Mouse (Mus musculus) ES-E14 (cell line): ENCODE data around the gene Bmp6. TPM values are rescaled to one million over a fixed set of nuclear protein-coding genes. Genes with fewer than 3 reads are reported as not detected.

Experiments used
- DNase-seq: peaks from one replicate; pipeline ENCODE4 v3.0.0-alpha.2; 2013; ENCODE audit warnings: low read depth, low spot score
- H3K27ac ChIP-seq: 2 replicates; pipeline ENCODE4 v1.5.1; 2012; ENCODE audit warnings: low read depth, mild to moderate bottlenecking, low read length, moderate library complexity, mixed read lengths; ENCODE audit not compliant: poor library complexity, insufficient read depth, severe bottlenecking
- H3K36me3 ChIP-seq: 2 replicates; pipeline ENCODE4 v1.6.1; 2012; ENCODE audit warnings: mild to moderate bottlenecking, low read length, moderate library complexity, mixed read lengths; ENCODE audit not compliant: control insufficient read depth, poor library complexity, insufficient read depth, severe bottlenecking
- H3K4me1 ChIP-seq, 2 experiments: fragments of 150-350 bp in 1 of 2; sonication (generic) in 1 of 2; 2 replicates each; pipeline ENCODE4 v1.6.1; 2012; ENCODE audit warnings: low read length in 2 of 2, mild to moderate bottlenecking in 1 of 2, mixed read lengths in 1 of 2; ENCODE audit not compliant: control insufficient read depth in 2 of 2, insufficient read depth in 2 of 2, poor library complexity in 1 of 2
- H3K4me3 ChIP-seq, 2 experiments: fragments of 150-350 bp in 1 of 2; sonication (generic) in 1 of 2; 2 replicates each; pipeline ENCODE4 v1.5.1; 2012; ENCODE audit warnings: low read length in 2 of 2, low read depth in 1 of 2, mild to moderate bottlenecking in 1 of 2, mixed read lengths in 1 of 2; ENCODE audit not compliant: insufficient read depth in 1 of 2, poor library complexity in 1 of 2, severe bottlenecking in 1 of 2
- H3K9ac ChIP-seq: 2 replicates; pipeline ENCODE4 v1.6.1; 2012; ENCODE audit warnings: low read depth, mild to moderate bottlenecking, low read length, mixed read lengths; ENCODE audit not compliant: poor library complexity, insufficient read depth, severe bottlenecking
- H3K9me3 ChIP-seq: fragments of 150-350 bp; sonication (generic); 2 replicates; pipeline ENCODE4 v1.6.1; 2012; ENCODE audit warnings: low read depth, mild to moderate bottlenecking, low read length; ENCODE audit not compliant: control insufficient read depth, insufficient read depth
- CHD2 ChIP-seq: IDR thresholded peaks from 2 replicates; pipeline ENCODE4 v1.6.1; 2014; ENCODE audit warnings: mild to moderate bottlenecking, low read depth, low read length, inconsistent platforms
- HCFC1 ChIP-seq: IDR thresholded peaks from 2 replicates; pipeline ENCODE4 v1.6.1; 2012; ENCODE audit warnings: low read length, inconsistent platforms, borderline replicate concordance; ENCODE audit not compliant: insufficient read depth
- MAFK ChIP-seq: IDR thresholded peaks from 2 replicates; pipeline ENCODE4 v1.6.1; 2014; ENCODE audit warnings: mild to moderate bottlenecking, low read depth, low read length, inconsistent platforms; ENCODE audit not compliant: insufficient read depth
- ZC3H11A ChIP-seq: IDR thresholded peaks from 2 replicates; pipeline ENCODE4 v1.6.1; 2012; ENCODE audit warnings: low read depth, mild to moderate bottlenecking, inconsistent platforms, low read length, borderline replicate concordance
- ZNF384 ChIP-seq: IDR thresholded peaks from 2 replicates; pipeline ENCODE4 v1.6.1; 2012; ENCODE audit warnings: low read depth, low read length, inconsistent platforms
- in situ Hi-C, 2 experiments: fragments of 600-800 bp; cut with MboI; formaldehyde crosslinking; loops; one replicate each; pipeline ENCODE4 v1.15.1; 2025; ENCODE audit warnings: low sequenced_read_pairs in 2 of 2, inconsistent platforms in 1 of 2; ENCODE audit not compliant: unreplicated experiment in 2 of 2
- total RNA-seq: library from RNA; depleted of rRNA; stranded (reverse); fragments of 300-350 nt; gene quantifications from 2 replicates; pipeline ENCODE4 v1.2.3, GENCODE M21; 2012

Bmp6 gene
- total RNA-seq, 1 experiment = 2.1 TPM

DNA sequence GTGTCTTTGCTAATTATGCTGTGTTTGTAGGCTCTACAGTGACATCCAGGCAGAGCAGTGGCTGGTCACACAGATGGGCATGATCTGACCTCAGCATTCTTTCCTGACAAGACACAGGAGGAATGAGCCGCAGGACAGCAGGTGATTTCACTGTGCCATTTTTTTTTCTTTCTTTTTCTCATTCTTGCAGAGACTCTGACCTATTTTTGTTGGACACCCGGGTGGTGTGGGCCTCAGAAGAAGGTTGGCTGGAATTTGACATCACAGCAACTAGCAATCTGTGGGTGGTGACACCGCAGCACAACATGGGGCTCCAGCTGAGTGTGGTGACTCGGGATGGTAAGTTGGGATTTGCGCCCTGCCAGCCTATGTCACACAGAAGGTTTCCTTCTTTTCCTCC lies 139.8 kb downstream of the Bmp6 start:
- no peak for DNase-seq
- H3K9ac ChIP-seq = no peak overlapping the region
- TF ChIP-seq MAFK (no peak), ZNF384 (no peak), CHD2 (no peak), HCFC1 (no peak), ZC3H11A (no peak)
- no peak overlapping the region for H3K4me3 ChIP-seq
- in situ Hi-C loops = no loop called here
- no peaks in the 10 kb centered on the region for H3K9me3 ChIP-seq
- no peaks in the 10 kb centered on the region for H3K4me1 ChIP-seq
- H3K36me3 ChIP-seq = no peaks in the 10 kb centered on the region
- no peak overlapping the region for H3K27ac ChIP-seq

DNA sequence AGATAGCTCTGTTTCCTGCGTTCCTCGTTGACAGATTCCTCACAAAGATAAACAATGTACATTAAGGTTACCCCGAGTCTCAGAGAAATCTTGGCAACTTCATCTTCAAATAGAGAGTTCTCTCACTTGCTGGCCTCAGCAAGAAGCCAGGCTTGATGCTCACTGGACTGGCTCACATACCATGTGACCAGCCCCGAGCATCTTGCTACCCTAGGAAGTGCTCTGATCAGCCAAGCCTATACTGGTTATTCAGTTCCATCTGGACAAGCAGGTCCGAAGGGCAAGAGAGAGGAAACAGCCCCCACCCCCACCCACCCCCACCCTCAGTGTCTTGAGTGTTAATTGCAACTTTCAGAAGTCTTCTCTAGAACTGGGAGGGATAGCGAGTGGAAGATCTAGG lies 141.9 kb downstream of the Bmp6 start:
- in situ Hi-C loops = no loop called here
- H3K4me3 ChIP-seq = no peak overlapping the region
- no peaks in the 10 kb centered on the region for H3K36me3 ChIP-seq
- no peak overlapping the region for H3K27ac ChIP-seq
- no peak for DNase-seq
- TF ChIP-seq ZNF384 (no peak), HCFC1 (no peak), ZC3H11A (no peak)
- no peaks in the 10 kb centered on the region for H3K9me3 ChIP-seq
- no peaks in the 10 kb centered on the region for H3K4me1 ChIP-seq
- no peak overlapping the region for H3K9ac ChIP-seq

DNA sequence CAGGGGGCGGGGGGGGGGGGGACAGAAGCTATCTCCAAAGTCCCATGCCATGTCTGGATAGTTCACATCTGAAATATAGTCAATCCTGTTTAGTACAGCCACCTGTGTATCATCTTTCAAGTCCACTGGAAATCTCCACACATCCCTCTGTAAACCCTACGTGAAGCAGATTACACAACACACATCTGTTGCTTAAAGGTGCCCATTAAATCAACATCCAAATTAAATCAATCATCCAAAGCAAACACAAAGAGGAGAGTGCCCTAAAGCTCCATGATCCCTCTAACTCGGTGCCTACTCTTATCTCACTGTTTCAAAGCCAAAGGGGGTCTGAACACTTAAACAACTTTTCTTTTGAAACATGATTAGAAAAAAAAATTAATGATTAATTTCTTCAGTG lies 151.8 kb downstream of the Bmp6 start:
- H3K9me3 ChIP-seq = no peaks in the 10 kb centered on the region
- peaks cover 16% of the 10 kb centered on the region for H3K36me3 ChIP-seq
- no peak for DNase-seq
- in situ Hi-C loops = no loop called here
- H3K4me1 ChIP-seq = no peaks in the 10 kb centered on the region
- no peak overlapping the region for H3K27ac ChIP-seq
- H3K4me3 ChIP-seq = no peak overlapping the region
- no peak overlapping the region for H3K9ac ChIP-seq
- TF ChIP-seq ZC3H11A (no peak), CHD2 (no peak), MAFK (no peak), ZNF384 (no peak), HCFC1 (no peak)

DNA sequence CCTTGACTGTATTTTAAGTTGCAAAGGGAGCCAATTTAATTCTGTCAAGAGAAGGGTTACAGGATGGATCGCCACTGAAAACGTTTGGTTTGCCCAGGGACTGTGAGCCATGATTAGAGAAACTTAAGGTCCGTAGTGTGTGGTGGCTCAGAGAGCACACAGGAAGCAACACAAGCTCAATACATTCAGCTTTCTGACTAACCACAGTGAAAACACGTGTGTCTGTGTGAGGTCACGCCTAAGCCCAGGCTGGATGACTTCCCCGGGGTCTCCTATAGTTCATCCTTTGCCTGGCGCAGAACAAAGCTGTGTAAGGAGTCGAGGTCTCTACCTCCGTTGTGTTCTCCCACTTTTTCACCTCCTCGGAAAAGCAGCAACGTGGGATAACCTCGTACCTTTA lies 156.4 kb downstream of the Bmp6 start:
- Histone ChIP-seq H3K4me1 (peaks cover 0 to 2% of the 10 kb centered on the region in 2 experiments; a peak in 1 of 4 replicates), H3K9ac (no peak overlapping the region), H3K4me3 (no peak overlapping the region), H3K27ac (no peak overlapping the region), H3K36me3 (peaks cover 51% of the 10 kb centered on the region), H3K9me3 (no peaks in the 10 kb centered on the region)
- in situ Hi-C loops = no loop called here
- no peak for TF ChIP-seq CHD2
- no peak for TF ChIP-seq HCFC1
- no peak for TF ChIP-seq MAFK
- TF ChIP-seq ZC3H11A = no peak
- TF ChIP-seq ZNF384 = no peak
- DNase-seq = no peak

DNA sequence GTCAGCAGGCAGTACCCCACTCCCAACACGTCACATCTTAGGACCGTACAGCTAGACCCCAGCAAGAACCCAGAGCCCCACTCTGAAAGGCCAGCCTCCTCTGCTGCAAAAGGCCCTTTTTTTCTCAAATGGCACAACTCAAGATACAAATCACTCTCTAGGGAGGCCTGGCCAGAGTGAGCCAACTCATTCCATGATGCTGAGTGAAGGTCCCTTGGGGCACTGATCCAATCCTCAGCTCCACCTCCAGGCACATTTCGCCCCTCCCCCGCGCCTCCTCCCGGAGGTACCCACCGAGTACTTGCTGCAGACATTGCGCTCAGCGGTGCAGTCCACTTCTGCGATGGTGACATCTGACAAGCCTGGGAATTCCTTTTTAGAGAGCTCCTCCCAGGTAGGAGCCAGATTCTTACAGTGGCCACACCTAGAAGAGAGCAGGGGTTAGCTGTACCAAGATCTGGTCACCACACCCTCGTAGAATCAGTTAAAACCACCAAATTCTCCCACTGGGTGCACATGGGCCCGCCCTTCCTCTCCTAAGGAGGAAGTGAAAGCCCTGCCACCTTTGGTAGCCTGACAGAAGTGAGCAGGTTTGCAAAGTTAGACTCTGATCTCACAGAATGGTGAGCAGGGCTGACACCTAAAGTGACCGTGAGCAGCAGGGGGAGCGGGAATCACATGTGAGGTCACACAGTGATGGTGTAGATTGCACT lies 158.4 kb downstream of the Bmp6 start:
- in situ Hi-C loops = no loop called here
- no peak overlapping the region for H3K9ac ChIP-seq
- H3K9me3 ChIP-seq = no peaks in the 10 kb centered on the region
- H3K4me1 ChIP-seq = peaks cover 0 to 2% of the 10 kb centered on the region in 2 experiments; a peak in 1 of 4 replicates
- H3K4me3 ChIP-seq = no peak overlapping the region
- peaks cover 62% of the 10 kb centered on the region for H3K36me3 ChIP-seq
- TF ChIP-seq MAFK = no peak
- peak; percentile 12 for DNase-seq
- H3K27ac ChIP-seq = no peak overlapping the region
